Mouse (Mus musculus) 3T3-L1 (cell line): ENCODE results near the gene Klhdc2.

Experiments
- DNase-seq: peaks from one replicate; pipeline ENCODE4 v3.0.0-alpha.2; 2015; ENCODE audit warnings: low read depth, low spot score

Klhdc2 gene

GRCm38 (mm10) chr12:69300391-69300790 is 3.9 kb downstream of the Klhdc2 start:
- no peak for DNase-seq

GRCm38 (mm10) chr12:69302171-69302570 is 5.7 kb downstream of the Klhdc2 start:
- DNase-seq = no peak

GRCm38 (mm10) chr12:69304051-69304450 is 7.6 kb downstream of the Klhdc2 start:
- DNase-seq = peak; percentile 57

GRCm38 (mm10) chr12:69306333-69306732 is 9.9 kb downstream of the Klhdc2 start:
- DNase-seq = no peak

GRCm38 (mm10) chr12:69309659-69310058 is 13.2 kb downstream of the Klhdc2 start:
- DNase-seq = no peak

- no peak for DNase-seq
Observed at GRCm38 (mm10) chr12:69318431-69318830, 21.9 kb downstream of the Klhdc2 start.

- DNase-seq = no peak
Observed at GRCm38 (mm10) chr12:69331187-69331586, 34.7 kb downstream of the Klhdc2 start.

GRCm38 (mm10) chr12:69332147-69332546 is 35.7 kb downstream of the Klhdc2 start:
- DNase-seq = no peak

GRCm38 (mm10) chr12:69333547-69333946 is 37.1 kb downstream of the Klhdc2 start:
- DNase-seq = peak; percentile 76

GRCm38 (mm10) chr12:69349928-69350327 is 53.4 kb downstream of the Klhdc2 start:
- DNase-seq = no peak

GRCm38 (mm10) chr12:69351685-69352084 is 55.2 kb downstream of the Klhdc2 start:
- DNase-seq = peak; percentile 52

- peak; percentile 88 for DNase-seq
Observed at GRCm38 (mm10) chr12:69356546-69357299, 60.2 kb downstream of the Klhdc2 start, which contains the start of gene Nemf. TSS of gene Nemf (minus strand) at chr12:69357165.

- DNase-seq = no peak
Observed at GRCm38 (mm10) chr12:69357300-69357646, 60.8 kb downstream of the Klhdc2 start.
